Mouse (Mus musculus): Measurements from ENCODE around the gene C530008M17Rik. TPM values are rescaled to one million over a fixed set of nuclear protein-coding genes. Genes with fewer than 3 reads are reported as not detected.

The C530008M17Rik gene
- polyA plus RNA-seq, 1 experiment from 2014 or later = 44.6 TPM

GRCm38 (mm10) chr5:76635592-76635991 lies 20.7 kb upstream of the C530008M17Rik start:
- no peak overlapping the region for H3K4me3 ChIP-seq (ENCODE audit: low read depth, low read length)
- no peak overlapping the region for H3K9ac ChIP-seq (ENCODE audit: low read length)
- 96% methylated on average over 2 of the region's 2 CpGs for WGBS
- H3K4me2 ChIP-seq (ENCODE audit: low read length) = no peak overlapping the region
- H3K4me1 ChIP-seq (ENCODE audit: control insufficient read depth, insufficient read depth, low read length) = no peaks in the 10 kb centered on the region
- no peak for ATAC-seq
- no peak for DNase-seq (ENCODE audit: low spot score)
- no peaks in the 10 kb centered on the region for H3K9me3 ChIP-seq (replicated peaks; ENCODE audit: control insufficient read depth, low read length)
- H3K27me3 ChIP-seq (replicated peaks; ENCODE audit: control insufficient read depth, insufficient read depth, low read length) = no peaks in the 10 kb centered on the region
- H3K36me3 ChIP-seq (ENCODE audit: control insufficient read depth, insufficient read depth, low read length) = peaks cover 75% of the 10 kb centered on the region
- no peak overlapping the region for H3K27ac ChIP-seq (ENCODE audit: low read depth, low read length)

- 93% methylated on average over 4 of the region's 4 CpGs for WGBS
- no peak for ATAC-seq
- H3K36me3 ChIP-seq (ENCODE audit: control insufficient read depth, insufficient read depth, low read length) = peaks cover 59% of the 10 kb centered on the region
Observed at GRCm38 (mm10) chr5:76642076-76642475, 14.2 kb upstream of the C530008M17Rik start.

GRCm38 (mm10) chr5:76644234-76644633 lies 12.1 kb upstream of the C530008M17Rik start:
- DNase-seq (ENCODE audit: low spot score) (no peak), ATAC-seq (no peak)
- WGBS = 92% methylated on average over 7 of the region's 7 CpGs
- no peaks in the 10 kb centered on the region for H3K27me3 ChIP-seq (replicated peaks; ENCODE audit: control insufficient read depth, insufficient read depth, low read length)
- no peaks in the 10 kb centered on the region for H3K4me1 ChIP-seq (ENCODE audit: control insufficient read depth, insufficient read depth, low read length)
- H3K4me3 ChIP-seq (ENCODE audit: low read depth, low read length) = no peak overlapping the region
- H3K36me3 ChIP-seq (ENCODE audit: control insufficient read depth, insufficient read depth, low read length) = peaks cover 47% of the 10 kb centered on the region
- no peaks in the 10 kb centered on the region for H3K9me3 ChIP-seq (replicated peaks; ENCODE audit: control insufficient read depth, low read length)
- H3K9ac ChIP-seq (ENCODE audit: low read length) = no peak overlapping the region
- no peak overlapping the region for H3K4me2 ChIP-seq (ENCODE audit: low read length)
- no peak overlapping the region for H3K27ac ChIP-seq (ENCODE audit: low read depth, low read length)

More at GRCm38 (mm10) chr5:76642076-76642475, 14.2 kb upstream of the C530008M17Rik start:
- H3K4me3 ChIP-seq (ENCODE audit: low read depth, low read length) = no peak overlapping the region
- H3K4me2 ChIP-seq (ENCODE audit: low read length) = no peak overlapping the region
- H3K9ac ChIP-seq (ENCODE audit: low read length) = no peak overlapping the region
- no peaks in the 10 kb centered on the region for H3K27me3 ChIP-seq (replicated peaks; ENCODE audit: control insufficient read depth, insufficient read depth, low read length)
- no peak overlapping the region for H3K27ac ChIP-seq (ENCODE audit: low read depth, low read length)
- no peaks in the 10 kb centered on the region for H3K9me3 ChIP-seq (replicated peaks; ENCODE audit: control insufficient read depth, low read length)
- no peaks in the 10 kb centered on the region for H3K4me1 ChIP-seq (ENCODE audit: control insufficient read depth, insufficient read depth, low read length)
- no peak for DNase-seq (ENCODE audit: low spot score)

GRCm38 (mm10) chr5:76645091-76645868 lies 11.0 kb upstream of the C530008M17Rik start:
- no peaks in the 10 kb centered on the region for H3K9me3 ChIP-seq (replicated peaks; ENCODE audit: control insufficient read depth, low read length)
- H3K36me3 ChIP-seq (ENCODE audit: control insufficient read depth, insufficient read depth, low read length) = peaks cover 37% of the 10 kb centered on the region
- no peaks in the 10 kb centered on the region for H3K27me3 ChIP-seq (replicated peaks; ENCODE audit: control insufficient read depth, insufficient read depth, low read length)
- no peaks in the 10 kb centered on the region for H3K4me1 ChIP-seq (ENCODE audit: control insufficient read depth, insufficient read depth, low read length)
- no peak overlapping the region for H3K9ac ChIP-seq (ENCODE audit: low read length)
- H3K4me3 ChIP-seq (ENCODE audit: low read depth, low read length) = no peak overlapping the region
- ATAC-seq (no peak), DNase-seq (ENCODE audit: low spot score) (no peak)
- no peak overlapping the region for H3K4me2 ChIP-seq (ENCODE audit: low read length)
- 92% methylated on average over 10 of the region's 10 CpGs for WGBS
- no peak overlapping the region for H3K27ac ChIP-seq (ENCODE audit: low read depth, low read length)

- no peak overlapping the region for H3K4me2 ChIP-seq (ENCODE audit: low read length)
- 82% methylated on average over 4 of the region's 4 CpGs for WGBS
- H3K9ac ChIP-seq (ENCODE audit: low read length) = no peak overlapping the region
- DNase-seq (ENCODE audit: low spot score) (no peak), ATAC-seq (no peak)
- H3K27me3 ChIP-seq (replicated peaks; ENCODE audit: control insufficient read depth, insufficient read depth, low read length) = no peaks in the 10 kb centered on the region
- H3K9me3 ChIP-seq (replicated peaks; ENCODE audit: control insufficient read depth, low read length) = no peaks in the 10 kb centered on the region
- no peak overlapping the region for H3K4me3 ChIP-seq (ENCODE audit: low read depth, low read length)
- H3K36me3 ChIP-seq (ENCODE audit: control insufficient read depth, insufficient read depth, low read length) = peaks cover 5% of the 10 kb centered on the region; the same call in 1 of the 2 replicates
- H3K27ac ChIP-seq (ENCODE audit: low read depth, low read length) = no peak overlapping the region
- H3K4me1 ChIP-seq (ENCODE audit: control insufficient read depth, insufficient read depth, low read length) = no peaks in the 10 kb centered on the region; the same call in 1 of the 2 replicates
Observed at GRCm38 (mm10) chr5:76649897-76650296, 6.4 kb upstream of the C530008M17Rik start.

GRCm38 (mm10) chr5:76651151-76651725 lies 5.1 kb upstream of the C530008M17Rik start:
- no peaks in the 10 kb centered on the region for H3K9me3 ChIP-seq (replicated peaks; ENCODE audit: control insufficient read depth, low read length)
- H3K36me3 ChIP-seq (ENCODE audit: control insufficient read depth, insufficient read depth, low read length) = peaks cover 3% of the 10 kb centered on the region; the same call in 1 of the 2 replicates
- peak overlapping the region; percentile 7; the same call in 1 of the 2 replicates for H3K27ac ChIP-seq (ENCODE audit: low read depth, low read length)
- DNase-seq (ENCODE audit: low spot score) = no peak
- ATAC-seq = no peak; the same call in 1 of the 2 replicates
- H3K9ac ChIP-seq (ENCODE audit: low read length) = no peak overlapping the region
- no peak overlapping the region for H3K4me3 ChIP-seq (ENCODE audit: low read depth, low read length)
- H3K4me2 ChIP-seq (ENCODE audit: low read length) = no peak overlapping the region
- H3K4me1 ChIP-seq (ENCODE audit: control insufficient read depth, insufficient read depth, low read length) = no peaks in the 10 kb centered on the region; the same call in 1 of the 2 replicates
- 51% methylated on average over 5 of the region's 5 CpGs for WGBS
- H3K27me3 ChIP-seq (replicated peaks; ENCODE audit: control insufficient read depth, insufficient read depth, low read length) = no peaks in the 10 kb centered on the region

GRCm38 (mm10) chr5:76657245-76658083 lies 1.2 kb downstream of the C530008M17Rik start:
- Histone ChIP-seq H3K9me3 (replicated peaks; ENCODE audit: control insufficient read depth, low read length) (no peaks in the 10 kb centered on the region), H3K36me3 (ENCODE audit: control insufficient read depth, insufficient read depth, low read length) (0 out of 2 replicates have a peak, but pooled peaks cover 2% of the 10 kb centered on the region), H3K27me3 (replicated peaks; ENCODE audit: control insufficient read depth, insufficient read depth, low read length) (no peaks in the 10 kb centered on the region), H3K27ac (ENCODE audit: low read depth, low read length) (peak overlapping the region; percentile 99), H3K4me2 (ENCODE audit: low read length) (peak overlapping the region; percentile 80), H3K4me3 (ENCODE audit: low read depth, low read length) (peak overlapping the region; percentile 93), H3K9ac (ENCODE audit: low read length) (peak overlapping the region; percentile 100), H3K4me1 (ENCODE audit: control insufficient read depth, insufficient read depth, low read length) (peaks cover 10% of the 10 kb centered on the region)
- DNase-seq (ENCODE audit: low spot score) (peak; percentile 85), ATAC-seq (peak; percentile 94)
- under 1% methylated on average over 62 of the region's 80 CpGs for WGBS

- H3K27ac ChIP-seq (ENCODE audit: low read depth, low read length) = peak overlapping the region; percentile 99
- peak overlapping the region; percentile 80 for H3K4me2 ChIP-seq (ENCODE audit: low read length)
- H3K27me3 ChIP-seq (replicated peaks; ENCODE audit: control insufficient read depth, insufficient read depth, low read length) = no peaks in the 10 kb centered on the region
- WGBS = under 1% methylated on average over 38 of the region's 38 CpGs
- peaks cover 10% of the 10 kb centered on the region for H3K4me1 ChIP-seq (ENCODE audit: control insufficient read depth, insufficient read depth, low read length)
- H3K4me3 ChIP-seq (ENCODE audit: low read depth, low read length) = peak overlapping the region; percentile 93
- no peaks in the 10 kb centered on the region for H3K9me3 ChIP-seq (replicated peaks; ENCODE audit: control insufficient read depth, low read length)
- 0 out of 2 replicates have a peak, but pooled peaks cover 2% of the 10 kb centered on the region for H3K36me3 ChIP-seq (ENCODE audit: control insufficient read depth, insufficient read depth, low read length)
- peak overlapping the region; percentile 100 for H3K9ac ChIP-seq (ENCODE audit: low read length)
- ATAC-seq (peak; percentile 79), DNase-seq (ENCODE audit: low spot score) (peak; percentile 71)
Observed at GRCm38 (mm10) chr5:76658084-76658934, 2.0 kb downstream of the C530008M17Rik start.

Measured in forebrain, embryonic 14.5 days (tissue).